Mouse (Mus musculus) E14TG2a.4 (cell line): ENCODE results near the gene 4930404H24Rik.

Experiments
- CTCF ChIP-seq: conservative IDR thresholded peaks from 2 replicates; pipeline ENCODE4 v1.5.1; 2014; ENCODE audit warnings: low read length
- NANOG ChIP-seq: IDR thresholded peaks from 2 replicates; pipeline ENCODE4 v1.6.1; 2014; ENCODE audit warnings: borderline replicate concordance, low read length, mixed read lengths
- POU5F1 ChIP-seq: IDR thresholded peaks from 2 replicates; pipeline ENCODE4 v1.6.1; 2014; ENCODE audit warnings: low read length, borderline replicate concordance

GRCm38 (mm10) chr2:153444254-153445136, 48.1 kb upstream of the 4930404H24Rik start:
- TF ChIP-seq CTCF: no peak
- no peak for TF ChIP-seq POU5F1
- no peak for TF ChIP-seq NANOG
